8 mouse cellular contexts compared by ENCODE assay signal in the genomic region with DNA sequence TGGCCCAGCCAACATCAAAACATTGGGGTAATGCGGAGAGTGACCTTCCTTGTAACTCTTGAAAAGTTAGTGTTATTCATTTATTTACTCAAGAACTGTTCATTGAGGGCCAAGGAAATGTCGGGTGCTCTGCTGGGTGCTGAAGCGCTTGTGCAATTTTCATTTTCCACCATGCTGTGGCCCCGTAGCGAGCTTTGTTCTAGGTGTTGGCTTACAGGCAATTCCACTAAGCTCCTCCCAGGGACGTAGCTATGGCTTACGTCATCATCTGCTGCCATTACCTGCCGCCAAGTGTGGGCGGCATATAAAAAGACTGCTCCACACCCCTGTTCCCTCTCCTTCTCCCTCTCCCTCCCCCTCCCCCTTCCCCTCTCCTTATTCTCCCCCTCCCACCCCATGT. TPM values are rescaled to one million over a fixed set of nuclear protein-coding genes. Genes with fewer than 3 reads are reported as not detected.
DNase-seq lines count a peak whose midpoint lies in the region; ATAC-seq and TF ChIP-seq lines count a peak whose summit lies in the region.

No protein-coding gene starts in this region.

- H3K27ac ChIP-seq in hindbrain, embryonic 13.5 days = no peak overlapping the region
- H3K27ac ChIP-seq in lung, postnatal 0 days (ENCODE audit: low read length) = peak overlapping the region; percentile 60

- no peaks in the 10 kb centered on the region for H3K9me3 ChIP-seq in hindbrain, embryonic 13.5 days
- H3K9me3 ChIP-seq in lung, postnatal 0 days (ENCODE audit: low read length) = no peaks in the 10 kb centered on the region

- H3K4me3 ChIP-seq in hindbrain, embryonic 13.5 days = peak overlapping the region; percentile 16
- no peak overlapping the region for H3K4me3 ChIP-seq in lung, postnatal 0 days (ENCODE audit: low read depth, low read length)

- 31% methylated on average over 9 of the region's 9 CpGs for WGBS in hindbrain, embryonic 13.5 days
- 14% methylated on average over 9 of the region's 9 CpGs for WGBS in lung, postnatal 0 days

- peaks cover 31% of the 10 kb centered on the region for H3K4me1 ChIP-seq in hindbrain, embryonic 13.5 days (replicated peaks)
- no peaks in the 10 kb centered on the region; the same call in 1 of the 2 replicates for H3K4me1 ChIP-seq in lung, postnatal 0 days (ENCODE audit: insufficient read depth, low read depth, low read length)

- peak; percentile 5 for DNase-seq in CD4-positive, CD25-positive, alpha-beta regulatory T cell, adult 2 months (ENCODE audit: low read depth, low spot score)
- DNase-seq in WW6 (ENCODE audit: low read depth, low spot score) = peak; percentile 73
- DNase-seq in lung, postnatal 0 days (ENCODE audit: low spot score) = peak; percentile 90
- DNase-seq in urinary bladder, postnatal 4 days (ENCODE audit: low spot score in 2 of 2) = no peak
- DNase-seq in right cerebral cortex, adult 2 months (ENCODE audit: low spot score in 2 of 2) = no peak
- no peak for DNase-seq in urinary bladder, postnatal 25 days (ENCODE audit: low spot score)

- no peak for ATAC-seq in CD4-positive, CD25-positive, alpha-beta regulatory T cell, adult 4 months
- no peak for ATAC-seq in hindbrain, embryonic 13.5 days (ENCODE audit: low FRiP score)
- peak; percentile 88 for ATAC-seq in lung, postnatal 0 days

- TF ChIP-seq EP300 in lung, postnatal 0 days (IDR thresholded peaks at IDR 0.05) = no peak

- H3K4me2 ChIP-seq in hindbrain, embryonic 13.5 days = peak overlapping the region; percentile 37
- H3K4me2 ChIP-seq in lung, postnatal 0 days (replicated peaks; ENCODE audit: low read depth, low read length) = peak overlapping the region; percentile 34

- peaks cover 20% of the 10 kb centered on the region for H3K27me3 ChIP-seq in hindbrain, embryonic 13.5 days
- no peaks in the 10 kb centered on the region for H3K27me3 ChIP-seq in lung, postnatal 0 days (replicated peaks; ENCODE audit: insufficient read depth, low read length)

- no peak for TF ChIP-seq CTCF in lung, postnatal 0 days (IDR thresholded peaks at IDR 0.05)

- H3K36me3 ChIP-seq in hindbrain, embryonic 13.5 days = no peaks in the 10 kb centered on the region
- H3K36me3 ChIP-seq in lung, postnatal 0 days (ENCODE audit: insufficient read depth, low read length) = no peaks in the 10 kb centered on the region

- H3K9ac ChIP-seq in hindbrain, embryonic 13.5 days = no peak overlapping the region
- no peak overlapping the region for H3K9ac ChIP-seq in lung, postnatal 0 days (replicated peaks; ENCODE audit: low read depth)

RNA-seq across cellular contexts. Expression of gene Fzd2, which starts 29.2 kb away (rescaled TPM):
- not detected for polyA plus RNA-seq in CD4-positive, CD25-positive, alpha-beta regulatory T cell, adult 4 months (2017; shearing (Covaris generic))
- polyA plus RNA-seq in hindbrain, embryonic 13.5 days (2015; fragmentation: Nextera tagmentation; extraction: Ambion mirVana) = 10.5 and 11.8 TPM in 2 replicates
- polyA plus RNA-seq in lung, postnatal 0 days (2015; fragmentation: Nextera tagmentation; extraction: Ambion mirVana) = 19.6 and 20.8 TPM in 2 replicates

RNA-seq across cellular contexts. Expression of gene Meioc, which starts 30.1 kb away (rescaled TPM):
- polyA plus RNA-seq in CD4-positive, CD25-positive, alpha-beta regulatory T cell, adult 4 months (2017; shearing (Covaris generic)) = under 1 TPM in 1 of 2 experiments, not detected in 1; 0.16 TPM
- 0.04 and 0.18 TPM in 2 replicates for polyA plus RNA-seq in hindbrain, embryonic 13.5 days (2015; fragmentation: Nextera tagmentation; extraction: Ambion mirVana)
- 0.04 and 0.05 TPM in 2 replicates for polyA plus RNA-seq in lung, postnatal 0 days (2015; fragmentation: Nextera tagmentation; extraction: Ambion mirVana)

RNA-seq across cellular contexts. Expression of gene Gm11627, which starts 54.1 kb away (rescaled TPM):
- not detected for polyA plus RNA-seq in CD4-positive, CD25-positive, alpha-beta regulatory T cell, adult 4 months (2017; shearing (Covaris generic))
- polyA plus RNA-seq in hindbrain, embryonic 13.5 days (2015; fragmentation: Nextera tagmentation; extraction: Ambion mirVana) = 2.8 and 5.3 TPM in 2 replicates
- 8.0 and 11.4 TPM in 2 replicates for polyA plus RNA-seq in lung, postnatal 0 days (2015; fragmentation: Nextera tagmentation; extraction: Ambion mirVana)

Comparison
In these comparisons a context has a peak if more than half of its experiments do, and no peak if none do; other contexts are left out.
1. DNase-seq: peak in CD4-positive, CD25-positive, alpha-beta regulatory T cell, adult 2 months (single experiment), WW6 (single experiment) and lung, postnatal 0 days (single experiment); none in urinary bladder, postnatal 4 days (0 of 2), right cerebral cortex, adult 2 months (0 of 2) and urinary bladder, postnatal 25 days (single experiment).
2. RNA of gene Fzd2, which starts 29.2 kb away (polyA plus RNA-seq): 19.6 to 20.8 TPM in lung, postnatal 0 days and 10.5 to 11.8 TPM in hindbrain, embryonic 13.5 days; not detected in CD4-positive, CD25-positive, alpha-beta regulatory T cell, adult 4 months; every median in the first group is over 10 times any median in the second.